Mouse (Mus musculus) forelimb bud, embryonic 11.5 days (tissue): ENCODE data around the gene Aspm.
"Not testable (repeated sequence)": the region's sequence is repeated elsewhere in the genome, so short reads cannot be mapped to it uniquely, and the experiment has no call there.

ENCODE experiments used
- DNase-seq: peaks from one replicate; pipeline ENCODE4 v3.0.0-alpha.2; 2012; ENCODE audit warnings: low read depth, low spot score

The Aspm gene

DNA sequence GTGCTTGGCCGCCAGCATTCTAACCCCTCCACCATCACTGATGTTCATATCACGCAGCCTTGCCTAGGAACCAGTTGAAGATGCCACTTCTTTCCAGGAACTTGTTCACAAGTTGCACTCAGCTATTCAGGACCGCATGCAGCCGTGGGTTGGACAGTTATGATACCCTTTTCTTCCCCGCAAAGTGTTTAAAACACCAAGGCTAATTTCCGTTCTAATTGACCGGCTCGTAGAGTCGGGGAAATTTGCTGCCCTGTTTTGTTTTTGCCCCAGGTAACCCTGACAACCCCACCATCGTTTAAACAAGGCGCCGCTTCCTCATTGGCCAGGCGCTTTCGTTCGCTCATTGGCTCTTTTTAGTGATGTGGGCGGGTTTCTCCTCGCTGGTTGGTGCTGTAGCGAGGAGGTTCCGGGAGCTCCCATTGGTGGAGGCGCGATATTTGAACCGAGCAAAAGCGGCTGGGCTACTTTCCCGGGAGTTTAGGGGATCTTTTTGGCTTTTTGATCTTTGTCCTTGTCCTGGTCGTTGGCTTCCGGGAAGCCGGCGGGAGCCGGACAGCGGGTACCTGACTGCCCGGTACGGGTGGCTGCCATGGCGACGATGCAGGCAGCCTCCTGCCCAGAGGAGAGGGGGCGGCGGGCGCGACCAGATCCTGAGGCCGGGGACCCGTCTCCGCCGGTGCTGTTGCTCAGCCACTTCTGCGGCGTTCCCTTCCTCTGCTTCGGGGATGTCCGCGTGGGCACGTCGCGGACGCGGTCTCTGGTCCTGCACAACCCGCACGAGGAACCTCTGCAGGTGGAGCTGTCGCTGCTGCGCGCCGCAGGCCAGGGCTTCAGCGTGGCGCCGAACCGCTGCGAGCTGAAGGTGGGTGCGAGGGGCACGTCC is at the start of gene Aspm:
Aspm (plus strand) TSS at position 433 of the 886 bp plus-strand sequence.
- DNase-seq = peak; percentile 97

DNA sequence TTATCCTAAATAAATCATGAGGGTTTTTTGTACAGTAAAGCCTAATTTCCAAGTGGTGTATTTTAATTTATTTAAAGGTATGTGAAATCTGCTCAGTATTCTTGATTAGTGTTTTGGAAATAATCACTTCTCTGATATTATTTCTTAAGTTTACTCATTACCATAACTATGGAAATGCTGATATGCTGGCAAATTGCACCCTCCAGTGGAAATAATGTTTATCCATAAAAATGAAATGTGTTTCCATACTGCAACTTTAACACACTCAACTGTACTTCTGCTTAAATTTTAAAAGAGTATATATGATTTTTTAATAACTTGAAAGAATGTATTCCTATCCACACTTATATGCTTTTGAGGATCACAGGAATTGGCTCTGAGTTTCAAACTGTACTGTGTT is 48.8 kb upstream of the Aspm start:
- DNase-seq = no peak

DNA sequence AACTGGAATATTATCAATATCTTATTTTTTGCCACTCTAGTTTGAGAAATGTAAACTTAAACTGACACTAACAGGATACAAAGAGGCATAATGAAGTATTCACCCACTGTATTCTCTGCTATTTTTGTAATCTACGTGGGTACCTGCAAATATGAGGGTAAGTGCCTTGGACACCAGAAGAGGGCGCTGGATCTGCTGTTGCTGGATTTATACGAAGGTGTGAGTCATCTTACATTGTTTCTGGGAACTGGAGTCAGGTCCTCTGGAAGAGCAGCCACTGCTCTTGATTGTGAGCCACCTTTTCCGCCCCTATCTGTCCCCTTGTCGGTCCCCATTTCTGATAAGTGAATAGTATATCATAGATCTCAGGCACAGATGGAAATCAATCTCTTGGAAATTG is 46.9 kb upstream of the Aspm start:
- no peak for DNase-seq

DNA sequence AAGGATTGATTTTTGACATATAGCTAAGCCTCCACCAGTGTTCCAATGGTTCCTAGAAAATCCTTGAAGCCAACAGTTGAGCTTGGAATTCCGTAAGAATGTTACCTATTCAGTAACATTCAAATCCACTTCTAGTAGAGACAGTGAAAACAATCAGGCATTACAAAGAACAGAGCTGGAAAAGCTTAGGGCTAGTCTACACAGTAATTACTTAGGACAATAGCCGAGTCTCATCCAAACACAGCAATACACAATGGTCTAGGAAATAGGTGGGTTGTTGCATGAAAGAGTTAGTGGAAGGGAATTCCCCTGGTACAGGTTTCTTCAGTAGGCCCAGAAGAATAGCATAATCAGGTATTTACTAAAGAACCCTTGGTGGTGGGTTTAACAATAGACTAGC is 42.2 kb upstream of the Aspm start:
- not testable (repeated sequence) for DNase-seq

DNA sequence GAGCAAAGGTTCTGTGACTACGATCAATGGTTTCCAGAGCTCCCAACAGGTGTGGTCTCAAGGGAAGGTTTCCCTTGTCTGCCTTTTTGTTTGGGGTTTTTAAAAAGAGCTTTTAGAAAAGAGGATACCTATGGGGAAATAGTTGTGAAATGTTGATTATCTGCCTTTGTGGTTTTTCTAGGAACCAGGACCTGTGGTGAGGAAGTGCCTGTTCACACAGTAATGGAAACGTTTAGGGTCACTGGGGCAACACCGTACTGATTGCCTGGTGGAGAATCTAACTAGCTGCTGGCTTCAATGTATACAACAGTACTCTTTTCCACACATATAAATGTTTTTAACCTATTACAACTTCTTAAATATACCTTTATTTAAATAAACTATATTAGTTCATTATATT is 41.1 kb upstream of the Aspm start:
- no peak for DNase-seq

DNA sequence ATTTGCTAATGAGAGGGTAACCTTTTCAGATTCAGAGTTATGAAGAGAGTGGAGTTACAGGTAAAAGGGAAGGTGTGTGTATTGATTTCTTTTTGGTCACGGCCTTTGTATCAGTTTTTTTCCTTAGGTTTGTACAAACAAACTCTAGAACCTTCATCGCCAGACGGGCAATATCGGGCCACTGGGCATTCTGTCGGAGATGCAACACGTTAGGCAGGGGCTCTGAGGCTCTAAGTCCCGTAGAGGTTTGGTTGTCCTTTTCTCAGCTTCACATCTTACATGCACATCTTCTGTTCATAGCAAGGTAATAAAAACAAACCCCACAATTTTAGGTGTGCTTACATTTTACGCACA is 33.1 kb upstream of the Aspm start:
- no peak for DNase-seq

DNA sequence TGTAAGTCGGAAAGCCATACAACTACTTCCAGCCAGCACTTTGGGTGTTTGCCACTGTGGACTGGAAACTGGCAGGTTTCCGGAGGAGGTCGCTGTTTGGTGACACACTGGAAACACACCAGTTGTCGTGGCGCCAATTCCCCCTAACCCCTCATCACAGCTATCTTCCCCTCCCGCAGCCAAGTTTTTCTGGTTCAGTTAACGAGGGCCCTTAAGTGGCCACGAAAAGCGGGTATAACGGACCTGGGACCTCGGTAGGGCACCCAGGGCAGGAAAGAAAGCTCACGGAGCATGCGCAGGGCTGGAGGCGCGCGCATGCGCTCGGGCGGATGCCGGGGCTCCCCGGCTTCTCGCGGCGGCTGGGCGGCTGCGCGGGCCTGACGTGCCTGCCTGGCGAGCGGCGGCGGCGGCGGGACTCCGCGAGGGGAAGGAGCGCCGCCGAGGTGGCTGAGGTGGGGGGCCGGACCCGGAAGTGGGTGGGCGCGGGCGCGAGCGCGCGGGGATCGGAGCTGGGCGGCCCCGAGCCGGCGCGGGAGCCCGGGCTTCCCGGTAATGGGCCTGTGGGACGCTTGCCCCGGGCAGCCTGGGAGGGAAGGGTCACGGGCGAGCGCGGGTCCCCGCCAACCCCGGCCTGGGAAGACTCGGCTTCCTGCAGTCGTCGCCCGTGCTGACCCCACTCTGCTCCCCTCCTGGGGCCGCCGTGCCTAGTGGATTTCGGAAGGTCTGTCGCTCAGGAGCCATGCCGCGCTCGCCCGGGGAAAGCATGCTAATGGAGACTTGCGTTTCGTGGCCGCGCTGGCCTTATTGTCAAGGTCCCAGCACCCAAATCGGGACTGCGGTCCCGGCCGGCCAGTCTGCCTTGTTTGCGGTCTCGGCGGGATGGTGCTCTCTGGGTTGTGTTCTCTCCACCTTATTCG is 32.4 kb upstream of the Aspm start, which contains the start of gene Zbtb41:
Zbtb41 (plus strand) TSS at position 414 of the 917 bp plus-strand sequence.
- DNase-seq = peak; percentile 92

DNA sequence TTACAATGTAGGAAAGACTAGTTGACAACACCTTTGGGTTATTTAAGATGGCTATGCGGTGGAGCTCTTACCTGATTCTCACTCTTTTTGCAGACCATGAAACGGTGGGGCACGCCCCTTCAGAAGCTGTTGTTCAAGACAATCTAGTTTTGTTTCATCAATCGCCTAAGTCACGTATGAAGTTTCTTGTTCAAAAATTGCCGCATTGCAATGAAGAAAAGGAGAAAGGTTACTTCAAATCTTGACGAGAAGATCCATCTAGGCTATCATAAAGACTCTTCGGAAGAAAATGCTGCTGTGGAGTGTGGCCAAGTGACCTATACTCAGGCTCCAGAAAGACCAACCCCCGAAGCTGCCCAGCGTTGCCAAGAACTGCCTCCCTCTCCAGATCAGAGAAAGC is 31.6 kb upstream of the Aspm start:
- DNase-seq = peak; percentile 10

DNA sequence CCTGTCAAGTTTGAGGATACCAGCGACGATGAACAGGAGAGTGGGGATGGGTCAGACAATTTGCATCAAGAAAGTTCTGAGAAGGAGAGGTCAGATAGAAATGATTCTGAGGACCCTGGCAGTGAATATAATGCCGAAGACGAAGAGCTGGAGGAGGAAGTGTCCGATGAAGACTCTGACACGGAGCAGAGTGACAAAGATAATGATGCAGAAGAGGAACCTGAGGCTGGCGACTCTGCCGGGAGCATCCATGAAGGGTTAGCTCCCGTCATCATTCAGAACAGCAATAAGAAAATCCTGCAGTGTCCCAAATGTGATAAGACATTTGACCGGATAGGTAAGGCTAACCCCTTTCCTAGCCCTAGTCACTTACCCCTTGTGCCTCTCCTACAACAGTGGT is 30.6 kb upstream of the Aspm start:
- DNase-seq = no peak

DNA sequence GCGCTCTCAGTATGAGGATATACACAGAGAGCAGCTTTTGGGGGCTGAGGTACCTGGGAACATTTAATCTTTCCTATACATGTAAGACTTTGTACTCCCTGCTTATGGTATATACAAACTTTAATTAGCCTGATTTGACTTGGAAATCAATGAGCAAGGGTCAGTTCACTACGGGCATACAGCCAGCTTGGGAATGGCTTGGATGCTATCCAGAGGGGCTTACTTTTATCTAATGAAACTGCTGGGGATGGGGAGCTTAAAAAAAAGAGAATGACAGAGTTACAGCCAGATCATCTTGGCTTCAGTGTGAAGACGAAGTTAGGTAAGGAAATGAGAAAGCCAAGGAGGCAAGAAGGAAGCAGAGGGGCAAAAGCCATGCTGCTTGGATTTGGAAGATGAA is 29.6 kb upstream of the Aspm start:
- DNase-seq = no peak

DNA sequence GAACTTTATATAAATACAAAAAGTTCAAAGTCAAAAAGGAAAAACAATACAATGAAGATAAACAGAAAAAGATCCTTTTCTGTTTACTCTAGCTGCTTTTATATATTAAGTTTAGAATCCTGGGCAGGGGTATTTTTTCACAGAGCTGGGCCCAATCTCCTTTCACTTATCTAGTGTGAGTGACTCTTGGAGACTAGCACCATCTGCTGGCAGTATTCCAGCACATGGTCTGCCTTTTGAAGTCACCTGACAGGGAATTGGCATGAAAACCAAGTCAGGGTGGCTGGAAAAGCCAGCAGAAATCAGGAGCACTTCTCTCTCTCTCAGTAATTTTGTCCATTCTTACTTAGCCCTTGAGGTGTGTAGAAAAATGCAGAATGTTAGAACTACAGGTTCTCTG is 16.2 kb upstream of the Aspm start:
- peak; percentile 59 for DNase-seq

DNA sequence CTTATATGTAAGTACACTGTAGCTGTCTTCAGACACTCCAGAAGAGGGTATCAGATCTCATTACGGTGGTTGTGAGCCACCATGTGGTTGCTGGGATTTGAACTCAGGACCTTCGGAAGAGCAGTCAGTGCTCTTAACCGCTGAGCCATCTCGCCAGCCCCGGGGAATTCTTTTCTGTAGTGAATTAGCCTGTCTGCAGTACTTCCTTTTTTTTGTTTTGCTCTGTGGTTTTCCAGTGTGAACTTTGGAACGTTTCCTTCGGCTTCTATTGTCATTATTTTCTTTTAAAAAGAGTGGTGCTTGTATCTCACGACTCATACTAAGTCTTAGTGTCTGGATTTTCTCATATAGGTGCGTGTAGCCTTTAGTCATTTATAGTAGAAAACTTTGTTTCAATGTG is 11.5 kb upstream of the Aspm start:
- not testable (repeated sequence) for DNase-seq

DNA sequence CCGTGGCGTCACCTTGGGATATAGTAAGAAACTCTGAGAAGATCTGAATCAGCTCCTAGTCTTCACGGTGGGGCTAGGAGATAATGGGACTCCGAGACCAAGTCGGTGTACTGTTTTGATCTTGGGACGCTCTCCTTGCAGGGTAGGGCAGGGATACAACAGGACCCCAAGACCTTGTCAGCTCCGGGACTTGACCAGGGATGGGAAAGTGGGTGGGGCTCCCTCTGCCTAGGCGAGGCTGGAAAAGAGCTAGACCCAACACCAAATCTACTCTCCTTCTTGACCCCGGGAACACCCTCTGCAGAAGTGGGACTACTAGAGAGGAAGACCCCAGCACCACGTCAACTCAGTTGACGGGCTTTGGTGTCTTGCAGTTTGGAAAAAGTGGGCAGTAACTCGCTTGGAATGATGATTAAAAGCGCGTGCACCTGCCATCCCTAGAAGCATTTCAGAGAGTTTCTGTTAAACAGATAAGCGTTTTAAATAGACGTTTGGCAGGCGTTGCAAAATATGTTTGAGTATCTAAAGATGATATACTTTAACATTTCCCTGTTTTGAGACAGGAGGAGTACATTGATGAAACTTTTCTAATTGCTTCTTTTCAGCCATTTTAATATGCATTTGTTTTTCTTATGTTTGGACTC is 776 bp downstream of the Aspm start:
- peak; percentile 26 for DNase-seq

DNA sequence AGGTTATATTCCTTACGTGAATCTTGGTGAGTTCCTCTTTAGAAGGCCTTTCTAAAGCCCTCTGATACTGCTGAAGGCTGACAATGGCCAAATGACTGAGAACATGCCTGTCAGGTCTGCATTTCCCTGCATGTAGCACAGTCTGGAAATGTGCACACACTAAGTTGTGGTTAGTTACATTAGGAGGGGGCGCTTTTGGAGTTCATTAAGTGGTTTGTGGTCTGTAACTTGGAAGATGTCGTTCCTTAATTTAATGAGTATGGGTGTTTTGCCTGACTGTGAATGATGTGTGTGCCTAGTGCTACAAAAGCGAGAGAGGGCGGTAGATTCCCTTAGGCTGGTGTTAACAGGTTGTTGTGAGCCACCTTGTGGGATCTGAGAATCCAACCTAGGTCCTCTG is 6.2 kb downstream of the Aspm start:
- DNase-seq = no peak

DNA sequence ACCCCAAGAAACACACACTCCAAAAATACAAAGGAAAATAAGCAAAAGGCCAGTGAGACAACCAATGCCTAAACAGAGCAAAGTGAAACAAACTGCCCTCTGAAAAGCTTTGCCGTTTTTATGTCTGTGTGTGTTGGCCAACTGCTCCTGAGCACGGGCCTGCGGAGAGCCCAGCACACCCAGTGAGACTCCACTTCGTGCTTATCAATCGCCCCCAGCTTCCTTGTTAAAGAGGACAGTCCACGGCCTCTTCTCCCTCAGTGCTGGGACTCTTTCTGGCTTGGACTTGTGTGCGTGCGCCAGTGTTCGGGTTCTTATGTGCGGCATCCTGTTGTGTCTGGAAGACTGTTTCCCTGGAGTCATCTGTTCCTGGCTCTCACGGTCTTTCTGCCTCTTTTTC is 11.4 kb downstream of the Aspm start:
- no peak for DNase-seq

DNA sequence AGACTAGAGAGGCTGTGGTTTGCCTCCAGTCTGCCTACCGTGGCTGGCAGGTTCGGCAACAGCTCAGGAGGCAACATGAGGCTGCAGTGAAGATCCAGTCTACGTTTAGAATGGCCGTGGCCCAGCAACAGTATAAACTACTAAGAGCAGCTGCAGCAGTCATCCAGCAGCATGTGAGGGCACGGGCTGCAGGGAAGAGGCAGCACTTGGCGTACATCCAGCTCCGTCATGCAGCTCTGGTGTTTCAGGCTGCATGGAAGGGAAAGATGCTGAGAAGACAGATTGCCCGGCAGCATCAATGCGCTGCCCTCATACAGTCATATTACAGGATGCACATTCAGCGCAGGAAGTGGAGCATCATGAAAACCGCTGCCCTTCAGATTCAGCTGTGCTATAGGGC is 24.3 kb downstream of the Aspm start:
- no peak for DNase-seq

DNA sequence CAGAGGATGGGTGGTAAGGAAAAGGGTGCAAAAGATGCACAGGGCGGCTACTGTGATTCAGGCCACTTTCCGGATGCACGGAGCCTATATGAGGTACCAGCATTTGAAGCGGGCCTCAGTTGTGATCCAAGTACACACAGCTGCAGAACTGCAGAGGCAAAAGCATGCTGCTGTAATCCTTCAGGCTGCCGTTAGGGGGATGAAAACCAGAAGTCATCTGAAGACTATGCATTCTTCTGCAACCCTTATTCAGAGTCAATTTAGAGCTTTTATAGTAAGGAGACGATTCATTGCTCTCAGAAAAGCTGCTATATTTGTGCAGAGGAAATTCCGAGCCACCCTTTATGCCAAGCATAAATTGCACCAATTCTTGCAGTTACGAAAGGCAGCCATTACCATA is 25.7 kb downstream of the Aspm start:
- DNase-seq = no peak

DNA sequence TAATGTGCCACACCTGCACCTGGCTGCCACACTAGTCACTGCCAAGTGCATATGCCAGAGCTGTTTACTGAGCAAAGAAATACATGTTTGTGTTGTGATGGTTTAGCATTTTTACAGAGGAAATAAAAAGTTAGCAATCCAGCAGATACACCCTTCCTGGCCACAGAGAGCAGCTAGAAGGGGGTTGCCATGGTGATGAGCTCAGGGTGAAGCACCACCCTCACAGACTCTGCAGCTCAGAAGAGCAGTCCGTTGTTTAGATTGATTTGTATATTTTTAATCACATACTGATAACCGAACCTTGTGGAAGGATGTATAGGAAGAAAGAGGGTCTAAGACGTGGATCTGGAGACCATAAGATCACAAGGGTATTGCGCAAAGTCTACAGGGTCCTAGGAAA is 26.6 kb downstream of the Aspm start:
- DNase-seq = no peak

DNA sequence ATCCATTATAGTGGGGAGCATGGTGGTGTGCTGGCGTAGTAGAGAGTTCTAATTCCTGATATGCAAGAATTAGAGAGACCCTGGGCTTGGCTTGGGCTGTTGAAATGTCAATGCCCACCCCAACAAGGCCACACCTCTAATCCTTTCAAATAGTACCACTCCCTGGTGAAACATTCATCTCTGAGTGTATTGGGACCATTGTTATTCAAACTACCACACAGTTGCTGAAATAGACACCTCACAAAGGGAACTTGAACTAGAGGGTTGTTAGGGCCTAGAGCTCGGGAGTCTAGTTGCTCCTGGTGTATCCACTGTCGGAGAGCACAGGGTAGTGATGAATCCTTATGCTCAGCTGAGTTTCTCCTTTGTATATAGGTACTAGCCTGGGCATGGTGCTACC is 40.1 kb downstream of the Aspm start:
- no peak for DNase-seq

DNA sequence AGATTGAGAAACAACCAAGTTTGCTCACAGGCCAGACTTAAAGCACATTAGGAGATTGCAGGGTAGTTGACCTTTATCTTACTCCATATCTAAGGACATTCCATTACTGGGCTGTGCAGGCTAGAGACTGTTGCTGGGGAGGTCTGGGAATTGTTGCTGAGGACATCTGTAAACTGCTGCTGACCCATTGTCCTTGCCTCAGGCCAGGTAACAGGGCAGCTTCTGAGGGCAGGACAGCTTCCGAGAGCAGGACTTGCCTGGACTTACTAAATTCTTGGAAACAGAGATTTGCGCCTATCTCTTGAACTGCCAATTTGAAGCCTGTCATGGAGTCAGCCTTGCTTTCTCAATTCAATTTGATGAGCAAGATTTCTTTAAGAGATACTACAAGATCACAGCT is 40.8 kb downstream of the Aspm start:
- DNase-seq = no peak

DNA sequence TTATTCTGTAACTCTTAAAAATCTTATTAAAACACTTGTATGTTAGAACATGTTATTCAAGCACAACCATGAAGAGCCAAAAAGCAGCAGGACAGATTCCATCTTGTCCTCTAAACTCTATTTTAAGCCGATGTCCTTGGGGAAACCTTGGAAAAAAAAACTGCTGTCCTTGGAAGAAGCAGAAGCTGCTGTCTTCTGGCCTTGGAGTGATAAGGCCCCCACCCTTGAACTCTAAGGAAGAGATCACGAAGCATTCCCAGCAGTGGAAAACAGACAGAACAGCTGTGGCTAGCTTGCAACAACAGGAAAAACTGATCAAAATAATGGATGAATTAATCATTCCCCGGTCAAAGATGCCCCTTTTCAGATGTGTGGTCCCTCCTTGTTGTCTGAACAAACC is 41.6 kb downstream of the Aspm start:
- no peak for DNase-seq

DNA sequence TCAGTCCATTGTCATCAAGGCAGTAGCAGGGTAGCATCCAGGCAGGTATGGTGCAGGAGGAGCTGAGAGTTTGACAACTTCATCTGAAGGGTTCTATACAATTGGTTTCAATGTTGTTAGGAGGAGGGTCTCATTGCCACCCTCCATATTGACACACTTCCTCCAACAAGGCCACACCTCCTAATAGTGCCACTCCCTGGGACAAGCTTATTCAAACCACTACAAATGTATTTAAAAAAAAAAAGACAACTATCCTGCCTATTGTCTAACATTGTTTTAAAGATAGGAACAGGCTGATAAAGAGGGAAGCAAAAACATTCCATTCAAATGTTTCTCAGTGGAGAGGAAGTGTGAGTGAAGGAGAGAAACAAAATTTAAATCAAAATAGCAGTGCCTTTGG is 45.2 kb downstream of the Aspm start:
- no peak for DNase-seq
